Mouse (Mus musculus) megakaryocyte, embryonic 14.5 days (primary cell): Measurements from ENCODE around the gene Foxl1.

Experiments used
- FLI1 ChIP-seq: IDR thresholded peaks from 2 replicates; pipeline ENCODE4 v1.6.1; 2012; ENCODE audit warnings: low read length, inconsistent platforms, mixed read lengths
- GATA1 ChIP-seq: IDR thresholded peaks from 3 replicates; pipeline ENCODE4 v1.6.1; 2012; ENCODE audit warnings: mixed read lengths, low read length, inconsistent platforms, borderline replicate concordance

DNA sequence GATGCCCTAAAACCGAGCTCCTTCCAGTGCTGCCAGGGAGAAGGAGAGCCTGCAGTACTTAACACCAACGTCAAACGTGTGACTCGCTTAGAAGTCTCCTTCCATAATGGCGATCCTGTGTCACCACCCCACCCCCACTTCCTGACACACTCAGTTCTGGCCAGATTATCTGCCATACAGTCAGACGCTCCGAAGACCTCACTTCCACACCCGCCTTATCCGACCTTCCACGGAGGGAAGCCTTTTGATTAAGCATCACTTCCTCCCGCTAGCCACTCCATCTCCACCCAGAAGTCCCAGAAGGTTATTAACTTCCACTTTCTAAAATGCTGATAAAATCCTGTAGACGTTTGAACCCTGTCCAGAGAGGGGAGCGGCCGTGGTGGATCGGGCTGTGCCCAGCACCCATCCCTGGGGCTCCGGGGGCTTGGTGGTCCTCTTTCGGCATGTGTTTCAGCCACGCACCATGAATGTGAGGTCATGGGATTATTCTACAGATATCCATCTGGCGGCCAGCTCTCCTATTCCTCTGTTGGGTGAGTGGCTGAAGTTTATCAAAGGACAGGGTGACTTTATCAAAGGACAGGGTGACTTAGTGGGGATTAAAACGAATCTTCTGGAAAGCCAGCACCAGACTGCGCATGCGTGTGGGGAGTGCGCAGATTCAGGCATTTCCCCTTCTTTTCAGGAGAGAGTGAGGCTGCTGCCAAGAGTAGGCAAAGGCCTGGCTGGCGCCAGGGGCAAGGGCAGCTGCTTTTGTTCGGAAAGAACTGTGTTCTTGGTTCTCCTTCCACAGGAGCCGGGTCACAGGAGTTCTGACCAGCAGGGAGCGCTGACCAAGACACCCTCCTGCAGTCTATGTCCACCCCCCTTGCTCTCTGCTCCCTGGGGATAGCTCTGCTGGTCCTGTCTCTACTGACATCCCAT, 43.1 kb downstream of the Foxl1 start:
- TF ChIP-seq GATA1 (no peak), FLI1 (no peak)
